Mouse (Mus musculus): ENCODE measurements around the gene Arhgap18. TPM values are rescaled to one million over a fixed set of nuclear protein-coding genes. Genes with fewer than 3 reads are reported as not detected.

Gene Arhgap18
- polyA plus RNA-seq, 1 experiment from 2014 or later, result 10.0 TPM

- H3K27ac ChIP-seq, result no peak overlapping the region
- no peak for DNase-seq (ENCODE audit: low spot score)
- H3K9me3 ChIP-seq, result no peaks in the 10 kb centered on the region
- H3K4me3 ChIP-seq, result no peak overlapping the region
- 68% methylated on average over 1 of the region's 1 CpGs for WGBS
- no peaks in the 10 kb centered on the region for H3K4me1 ChIP-seq (replicated peaks)
- no peaks in the 10 kb centered on the region for H3K27me3 ChIP-seq (ENCODE audit: insufficient read depth, poor library complexity, severe bottlenecking)
- no peaks in the 10 kb centered on the region for H3K36me3 ChIP-seq
Observed at GRCm38 (mm10) chr10:26820936-26821335, 67.7 kb downstream of the Arhgap18 start.

- Histone ChIP-seq H3K27ac (no peak overlapping the region), H3K27me3 (ENCODE audit: insufficient read depth, poor library complexity, severe bottlenecking) (no peaks in the 10 kb centered on the region), H3K4me3 (no peak overlapping the region), H3K36me3 (no peaks in the 10 kb centered on the region), H3K9me3 (no peaks in the 10 kb centered on the region), H3K4me1 (replicated peaks) (peaks cover 15% of the 10 kb centered on the region; the same call in 1 of the 2 replicates)
- 70% methylated on average over 5 of the region's 5 CpGs for WGBS
- no peak for DNase-seq (ENCODE audit: low spot score)
Observed at GRCm38 (mm10) chr10:26823997-26824396, 70.8 kb downstream of the Arhgap18 start.

- H3K9me3 ChIP-seq, result no peaks in the 10 kb centered on the region
- no peak overlapping the region for H3K4me3 ChIP-seq
- 74% methylated on average over 8 of the region's 8 CpGs for WGBS
- no peaks in the 10 kb centered on the region for H3K36me3 ChIP-seq
- H3K27ac ChIP-seq, result no peak overlapping the region
- H3K27me3 ChIP-seq (ENCODE audit: insufficient read depth, poor library complexity, severe bottlenecking), result no peaks in the 10 kb centered on the region
- DNase-seq (ENCODE audit: low spot score), result no peak
- H3K4me1 ChIP-seq (replicated peaks), result peaks cover 15% of the 10 kb centered on the region; the same call in 1 of the 2 replicates
Observed at GRCm38 (mm10) chr10:26825246-26825889, 72.1 kb downstream of the Arhgap18 start.

- 41% methylated on average over 5 of the region's 5 CpGs for WGBS
- no peak for DNase-seq (ENCODE audit: low spot score)
- no peak overlapping the region for H3K27ac ChIP-seq
- H3K36me3 ChIP-seq, result no peaks in the 10 kb centered on the region
- no peaks in the 10 kb centered on the region for H3K9me3 ChIP-seq
- H3K4me3 ChIP-seq, result no peak overlapping the region
- H3K27me3 ChIP-seq (ENCODE audit: insufficient read depth, poor library complexity, severe bottlenecking), result no peaks in the 10 kb centered on the region
- H3K4me1 ChIP-seq (replicated peaks), result peaks cover 15% of the 10 kb centered on the region; the same call in 1 of the 2 replicates
Observed at GRCm38 (mm10) chr10:26827315-26827714, 74.1 kb downstream of the Arhgap18 start.

GRCm38 (mm10) chr10:26828412-26829137 is 75.4 kb downstream of the Arhgap18 start:
- DNase-seq (ENCODE audit: low spot score), result no peak
- WGBS, result 81% methylated on average over 9 of the region's 9 CpGs

GRCm38 (mm10) chr10:26832068-26832467 is 78.8 kb downstream of the Arhgap18 start:
- H3K4me3 ChIP-seq, result no peak overlapping the region
- no peaks in the 10 kb centered on the region for H3K36me3 ChIP-seq
- H3K4me1 ChIP-seq (replicated peaks), result peaks cover 13% of the 10 kb centered on the region; the same call in 1 of the 2 replicates
- no peaks in the 10 kb centered on the region for H3K9me3 ChIP-seq
- no peaks in the 10 kb centered on the region for H3K27me3 ChIP-seq (ENCODE audit: insufficient read depth, poor library complexity, severe bottlenecking)
- DNase-seq (ENCODE audit: low spot score), result no peak
- no peak overlapping the region for H3K27ac ChIP-seq
- WGBS, result 91% methylated on average over 3 of the region's 3 CpGs

More at GRCm38 (mm10) chr10:26828412-26829137, 75.4 kb downstream of the Arhgap18 start:
- Histone ChIP-seq H3K9me3 (no peaks in the 10 kb centered on the region), H3K4me1 (replicated peaks) (peaks cover 15% of the 10 kb centered on the region; the same call in 1 of the 2 replicates), H3K27me3 (ENCODE audit: insufficient read depth, poor library complexity, severe bottlenecking) (no peaks in the 10 kb centered on the region), H3K36me3 (no peaks in the 10 kb centered on the region), H3K4me3 (no peak overlapping the region), H3K27ac (no peak overlapping the region)

GRCm38 (mm10) chr10:26832669-26833249 is 79.5 kb downstream of the Arhgap18 start:
- no peaks in the 10 kb centered on the region for H3K36me3 ChIP-seq
- H3K27ac ChIP-seq, result no peak overlapping the region
- peaks cover 9% of the 10 kb centered on the region; the same call in 1 of the 2 replicates for H3K4me1 ChIP-seq (replicated peaks)
- H3K4me3 ChIP-seq, result no peak overlapping the region
- DNase-seq (ENCODE audit: low spot score), result no peak
- WGBS, result 94% methylated on average over 3 of the region's 3 CpGs
- H3K9me3 ChIP-seq, result no peaks in the 10 kb centered on the region
- no peaks in the 10 kb centered on the region for H3K27me3 ChIP-seq (ENCODE audit: insufficient read depth, poor library complexity, severe bottlenecking)

- Histone ChIP-seq H3K27me3 (ENCODE audit: insufficient read depth, poor library complexity, severe bottlenecking) (no peaks in the 10 kb centered on the region), H3K27ac (no peak overlapping the region), H3K4me1 (replicated peaks) (peaks cover 5% of the 10 kb centered on the region; the same call in 1 of the 2 replicates), H3K9me3 (no peaks in the 10 kb centered on the region), H3K36me3 (no peaks in the 10 kb centered on the region), H3K4me3 (no peak overlapping the region)
- no peak for DNase-seq (ENCODE audit: low spot score)
- WGBS, result 86% methylated on average over 3 of the region's 3 CpGs
Observed at GRCm38 (mm10) chr10:26833393-26833792, 80.2 kb downstream of the Arhgap18 start.

- no peaks in the 10 kb centered on the region for H3K9me3 ChIP-seq
- H3K4me3 ChIP-seq, result no peak overlapping the region
- no peaks in the 10 kb centered on the region for H3K27me3 ChIP-seq (ENCODE audit: insufficient read depth, poor library complexity, severe bottlenecking)
- WGBS, result 91% methylated on average over 4 of the region's 4 CpGs
- no peak for DNase-seq (ENCODE audit: low spot score)
- no peaks in the 10 kb centered on the region for H3K36me3 ChIP-seq
- no peak overlapping the region for H3K27ac ChIP-seq
- no peaks in the 10 kb centered on the region for H3K4me1 ChIP-seq (replicated peaks)
Observed at GRCm38 (mm10) chr10:26849311-26849710, 96.1 kb downstream of the Arhgap18 start.

GRCm38 (mm10) chr10:26849854-26850253 is 96.6 kb downstream of the Arhgap18 start:
- Histone ChIP-seq H3K27ac (no peak overlapping the region), H3K9me3 (no peaks in the 10 kb centered on the region), H3K4me3 (no peak overlapping the region), H3K27me3 (ENCODE audit: insufficient read depth, poor library complexity, severe bottlenecking) (no peaks in the 10 kb centered on the region), H3K4me1 (replicated peaks) (no peaks in the 10 kb centered on the region), H3K36me3 (no peaks in the 10 kb centered on the region)
- 80% methylated on average over 6 of the region's 6 CpGs for WGBS
- no peak for DNase-seq (ENCODE audit: low spot score)

- H3K36me3 ChIP-seq, result no peaks in the 10 kb centered on the region
- H3K9me3 ChIP-seq, result no peaks in the 10 kb centered on the region
Observed at GRCm38 (mm10) chr10:26854556-26855100, 101.4 kb downstream of the Arhgap18 start.

GRCm38 (mm10) chr10:26855851-26856535 is 102.8 kb downstream of the Arhgap18 start:
- Histone ChIP-seq H3K9me3 (no peaks in the 10 kb centered on the region), H3K4me1 (replicated peaks) (no peaks in the 10 kb centered on the region), H3K27me3 (ENCODE audit: insufficient read depth, poor library complexity, severe bottlenecking) (no peaks in the 10 kb centered on the region), H3K27ac (no peak overlapping the region), H3K4me3 (no peak overlapping the region), H3K36me3 (no peaks in the 10 kb centered on the region)
- WGBS, result 91% methylated on average over 8 of the region's 8 CpGs
- DNase-seq (ENCODE audit: low spot score), result no peak

More at GRCm38 (mm10) chr10:26854556-26855100, 101.4 kb downstream of the Arhgap18 start:
- Histone ChIP-seq H3K27me3 (ENCODE audit: insufficient read depth, poor library complexity, severe bottlenecking) (no peaks in the 10 kb centered on the region), H3K27ac (no peak overlapping the region), H3K4me3 (no peak overlapping the region), H3K4me1 (replicated peaks) (no peaks in the 10 kb centered on the region)
- DNase-seq (ENCODE audit: low spot score), result no peak
- 89% methylated on average over 5 of the region's 5 CpGs for WGBS

Measured in hindbrain, embryonic 10.5 days (tissue).